Mouse (Mus musculus): ENCODE measurements at regions not wholly inside any gene's neighbourhood (a gene's known extent, or its start where the extent isn't known, plus 50 kb on each side); places are given as distances from the start of the nearest gene placed in this dataset.

GRCm38 (mm10) chr6:117426363-117426762 lies 258.0 kb downstream of the Cxcl12 start:
- no peak for DNase-seq

- DNase-seq: no peak
Observed at GRCm38 (mm10) chr6:117427351-117428142, 259.2 kb downstream of the Cxcl12 start.

DNA sequence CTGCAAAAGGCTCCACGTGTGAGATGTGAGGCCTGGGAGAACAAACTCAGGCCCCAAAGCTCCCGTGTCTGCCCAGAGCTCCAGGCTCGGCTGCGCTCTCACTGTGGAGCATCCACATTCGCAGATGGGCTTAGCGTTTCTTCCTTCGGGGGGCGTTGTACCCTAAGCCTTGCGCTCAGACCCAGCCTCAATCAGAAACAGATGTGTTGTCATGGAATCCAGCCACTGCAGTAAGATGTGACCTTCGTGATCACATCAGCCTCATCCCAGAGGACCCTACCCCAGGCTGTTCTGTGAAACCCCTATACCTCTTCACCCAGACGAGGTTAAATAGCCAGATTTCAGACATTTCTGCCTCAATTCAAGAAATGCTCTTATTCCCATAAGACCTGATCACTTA lies 260.1 kb downstream of the Cxcl12 start:
- DNase-seq: no peak

GRCm38 (mm10) chr6:117430876-117431781 lies 262.8 kb downstream of the Cxcl12 start:
- DNase-seq: peak; percentile 20

GRCm38 (mm10) chr6:117436851-117437250 lies 268.5 kb downstream of the Cxcl12 start:
- DNase-seq: no peak

GRCm38 (mm10) chr6:117437411-117438101 lies 269.2 kb downstream of the Cxcl12 start:
- no peak for DNase-seq

DNA sequence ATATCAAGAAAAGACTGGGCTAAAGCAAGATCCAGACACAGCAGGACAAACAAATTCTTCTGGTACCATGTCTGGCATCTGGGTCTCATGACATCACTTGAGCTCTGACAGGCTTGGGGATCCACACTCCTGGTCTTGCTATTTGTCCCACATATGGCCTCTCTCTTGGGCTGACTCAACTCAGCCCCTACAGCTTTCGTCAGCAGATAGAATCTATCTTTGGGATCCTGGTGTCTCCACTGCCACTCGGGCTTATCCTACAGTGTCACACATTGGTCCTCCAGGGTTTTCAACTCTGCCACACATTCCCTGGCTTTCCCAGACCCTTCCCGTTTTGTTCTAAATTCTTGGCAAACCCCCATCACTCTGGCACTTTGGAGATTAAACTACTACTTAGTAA lies 280.3 kb downstream of the Cxcl12 start:
- no peak for DNase-seq

DNA sequence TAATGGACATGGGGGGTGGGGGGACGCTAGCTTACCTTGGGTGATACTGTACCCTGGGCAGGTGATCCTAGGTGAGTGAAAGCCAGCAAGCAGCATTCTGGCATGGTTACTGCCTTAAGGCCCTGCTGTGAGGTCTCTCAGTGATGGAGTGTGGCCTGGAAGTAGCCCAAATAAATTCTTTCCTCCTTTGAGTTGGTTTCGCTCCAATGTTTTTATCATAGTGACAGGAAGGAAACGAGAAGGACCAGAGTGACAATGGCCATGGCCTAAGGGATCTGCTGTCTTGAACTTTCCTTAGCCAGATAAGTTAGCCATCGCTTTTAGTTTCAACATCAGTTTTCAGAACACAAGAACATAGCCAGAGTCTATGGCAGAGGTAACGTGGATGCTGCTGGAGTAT lies 282.7 kb downstream of the Cxcl12 start:
- no peak for DNase-seq

- DNase-seq: no peak
Observed at GRCm38 (mm10) chr6:117460193-117460592, 291.9 kb downstream of the Cxcl12 start.

GRCm38 (mm10) chr6:117465165-117465564 lies 296.8 kb downstream of the Cxcl12 start:
- DNase-seq: no peak

DNA sequence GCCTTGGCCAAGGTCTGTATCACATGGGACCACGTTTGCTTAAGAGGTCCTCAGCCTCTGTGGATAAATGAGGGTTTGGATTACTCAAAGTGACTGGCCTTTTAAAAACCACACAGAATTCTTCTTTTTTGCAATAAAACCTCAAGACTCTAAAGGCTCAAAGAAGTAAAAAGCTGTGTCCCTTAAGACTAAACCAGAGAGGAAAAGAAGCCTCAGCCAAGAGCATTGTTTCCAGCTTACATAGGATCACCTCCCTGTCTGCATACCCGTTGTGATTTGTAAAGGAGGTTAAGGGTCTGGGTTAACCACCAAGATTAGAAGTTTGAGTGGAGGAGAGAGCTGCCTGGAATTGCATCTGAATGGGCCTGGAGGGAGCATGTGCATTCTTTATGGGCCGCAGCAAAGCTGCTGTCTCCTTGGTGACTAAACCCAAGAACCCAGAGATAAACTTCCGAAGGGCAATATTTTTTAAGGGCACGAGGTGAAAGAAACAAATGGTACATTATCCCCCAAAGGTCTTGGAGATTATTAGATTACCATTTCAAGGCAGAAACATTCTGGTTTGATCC lies 297.4 kb downstream of the Cxcl12 start:
- no peak for DNase-seq

DNA sequence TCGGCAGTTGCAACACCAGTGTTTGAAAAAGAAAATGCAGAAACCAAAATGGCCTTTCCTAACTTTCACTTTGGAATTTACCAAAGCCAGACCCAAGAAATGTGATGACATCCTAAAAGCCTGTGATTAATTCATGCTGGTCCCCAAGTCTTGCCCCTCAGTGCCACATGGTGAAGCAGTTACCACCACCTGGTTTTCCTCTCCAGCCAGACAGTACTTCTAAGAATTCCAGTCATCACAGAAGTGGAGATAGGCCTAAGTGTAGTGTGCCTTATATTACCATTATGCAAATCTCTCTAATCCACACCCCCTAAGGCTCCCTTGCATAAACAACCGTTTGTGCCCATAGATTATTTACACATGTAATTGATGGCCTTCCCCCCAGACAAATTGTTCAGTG lies 311.0 kb downstream of the Cxcl12 start:
- no peak for DNase-seq

DNA sequence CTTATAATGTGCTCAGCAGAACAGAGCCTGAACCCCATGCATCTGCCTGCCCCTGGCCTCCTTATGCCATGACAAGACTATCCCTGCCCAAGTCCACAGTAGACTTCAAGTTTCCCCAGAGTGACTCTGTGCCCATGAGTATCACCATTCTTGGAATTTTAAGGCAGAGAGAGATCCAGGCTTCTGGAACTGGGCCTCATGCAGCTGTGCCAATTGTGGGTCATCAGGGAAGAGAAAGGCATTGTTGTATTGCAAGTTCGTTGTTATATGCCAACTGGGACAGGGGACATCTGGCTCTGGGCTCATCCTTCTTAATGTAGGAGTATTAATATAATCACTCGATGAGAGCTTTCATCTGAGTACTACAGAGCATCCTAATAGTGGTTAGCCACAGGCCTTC lies 312.1 kb downstream of the Cxcl12 start:
- no peak for DNase-seq

DNA sequence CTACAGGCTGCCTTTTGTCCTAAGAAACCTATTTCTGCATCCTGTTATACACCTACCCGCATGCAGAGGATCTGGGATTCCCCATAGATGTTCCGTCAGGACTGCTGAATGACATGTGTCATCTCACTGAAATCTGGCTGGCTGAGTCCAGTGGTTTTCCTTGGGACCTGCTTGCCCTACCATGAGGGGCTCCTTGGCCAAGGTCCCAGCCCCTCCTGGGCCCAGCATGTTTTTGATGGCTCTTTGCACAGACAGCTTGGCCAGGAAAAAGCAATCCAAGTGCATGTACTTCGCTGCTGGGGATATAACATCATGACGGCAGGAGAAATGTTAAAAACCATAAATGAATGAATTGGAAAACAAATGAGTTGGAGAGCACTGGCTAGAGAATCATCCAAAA lies 320.8 kb downstream of the Cxcl12 start:
- DNase-seq: no peak

- DNase-seq: no peak
Observed at GRCm38 (mm10) chr6:117489761-117490396, 321.5 kb downstream of the Cxcl12 start.

DNA sequence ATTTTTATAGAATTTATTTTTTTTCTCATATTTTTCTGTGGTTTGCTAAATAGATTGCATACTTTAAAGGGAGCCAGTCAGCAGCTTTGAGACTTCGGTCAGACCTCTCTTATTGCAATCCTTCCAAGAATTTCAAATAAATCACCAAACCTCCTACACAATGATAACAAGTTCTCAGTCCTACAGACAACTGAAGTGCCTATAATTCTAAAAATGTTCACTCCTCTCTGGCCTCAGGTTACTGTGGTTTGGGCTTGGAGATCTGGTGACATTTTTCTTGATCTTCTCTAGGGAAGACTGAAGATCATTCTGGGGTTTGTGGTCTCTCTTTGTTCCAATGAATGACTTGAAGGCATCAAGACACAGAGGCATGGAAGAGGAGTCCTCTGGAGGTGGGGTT lies 326.6 kb downstream of the Cxcl12 start:
- no peak for DNase-seq

GRCm38 (mm10) chr6:117497337-117497736 lies 329.0 kb downstream of the Cxcl12 start:
- peak; percentile 73 for DNase-seq

DNA sequence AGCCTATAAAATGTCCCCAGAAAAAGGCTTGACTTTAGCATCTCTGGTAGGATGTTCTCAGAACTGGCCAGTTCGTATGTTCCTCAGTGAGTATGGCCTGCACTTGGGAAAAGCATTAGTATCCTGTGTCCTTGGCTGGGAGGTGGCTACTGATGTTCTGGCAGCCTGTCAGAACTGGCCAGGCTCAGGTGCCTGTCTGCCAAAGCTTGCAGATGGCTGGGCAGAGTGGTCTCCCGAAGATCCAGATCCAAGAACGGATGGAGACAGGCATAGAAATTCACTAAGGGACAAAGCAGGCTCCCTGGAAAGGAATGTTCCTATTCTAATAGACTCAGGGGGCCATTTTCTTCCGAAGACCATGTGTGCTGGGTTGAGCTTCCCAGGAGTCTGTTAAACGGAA lies 329.6 kb downstream of the Cxcl12 start:
- DNase-seq: no peak

GRCm38 (mm10) chr6:117502346-117502745 lies 334.0 kb downstream of the Cxcl12 start:
- DNase-seq: no peak

DNA sequence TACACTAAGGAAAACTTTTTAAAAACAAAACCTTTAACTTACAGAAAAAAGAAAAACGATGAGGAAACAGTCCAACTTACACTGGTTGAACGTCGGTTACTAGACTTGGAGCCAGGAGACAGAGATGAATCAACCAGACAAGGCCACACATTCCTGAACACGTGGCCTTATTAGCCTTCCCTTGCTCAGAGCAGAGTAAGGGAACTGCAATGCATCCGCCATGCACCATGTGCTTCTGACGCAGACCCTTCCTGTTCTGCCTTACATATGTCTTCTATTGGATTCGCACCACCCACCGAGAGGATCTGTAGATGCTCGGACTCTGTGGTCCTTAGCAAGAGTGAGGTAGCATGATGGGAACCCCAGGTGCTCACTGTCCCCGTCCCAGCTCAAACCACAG lies 336.2 kb upstream of the Zfp637 start:
- peak; percentile 45 for DNase-seq

DNA sequence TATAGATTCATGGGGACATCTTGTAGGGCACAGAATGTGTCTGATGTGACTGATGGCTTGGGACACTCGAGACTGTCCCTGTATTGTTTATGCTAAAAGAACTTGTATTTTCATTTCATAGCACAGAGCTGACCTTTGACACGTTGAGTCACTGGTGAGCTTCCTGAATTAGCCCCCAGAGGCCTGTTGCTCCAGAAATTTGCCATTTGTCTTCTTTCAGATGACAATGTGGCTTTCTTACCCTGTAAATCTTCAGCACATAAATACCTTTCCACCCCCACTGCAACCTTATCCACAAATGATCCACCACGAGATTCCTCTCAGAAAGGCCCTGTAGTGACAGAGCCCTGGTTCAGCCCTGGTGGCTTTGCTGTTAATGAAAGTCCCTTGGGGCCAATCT lies 335.5 kb upstream of the Zfp637 start:
- DNase-seq: no peak

DNA sequence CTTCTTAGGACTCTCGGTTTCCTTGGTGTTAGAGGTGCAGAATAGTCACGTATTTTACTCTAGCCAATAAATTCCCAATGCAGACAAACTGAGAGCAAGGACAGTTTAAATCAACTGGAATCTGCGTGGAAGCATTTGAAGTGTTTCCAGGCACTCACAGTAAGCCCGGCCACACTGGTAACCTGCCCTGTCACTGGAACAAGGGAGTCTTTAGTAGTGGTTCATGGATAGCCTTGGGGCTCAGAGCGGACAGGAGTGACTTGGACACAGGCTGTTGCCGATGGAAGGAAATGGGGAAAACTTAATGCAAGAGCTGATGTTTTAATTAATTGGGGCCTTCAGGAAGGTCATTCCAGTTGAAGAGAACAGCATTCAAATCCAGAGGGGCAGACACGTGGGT lies 334.4 kb upstream of the Zfp637 start:
- no peak for DNase-seq
